Mouse (Mus musculus) liver, adult 2 months (tissue): ENCODE measurements around the gene Arfip1.

Experiments
- CTCF ChIP-seq: fragments of 200-500 bp; IDR thresholded peaks from 2 replicates; pipeline ENCODE4 v1.5.1; 2011; ENCODE audit warnings: low read depth, low read length, control low read depth
- POLR2A ChIP-seq: fragments of 200-500 bp; IDR thresholded peaks from 2 replicates; pipeline ENCODE4 v1.6.1; 2011; ENCODE audit warnings: low read length, control low read depth; ENCODE audit not compliant: insufficient read depth; ENCODE audit errors: extremely low read depth

- TF ChIP-seq CTCF = no peak
- TF ChIP-seq POLR2A = no peak
Observed at GRCm38 (mm10) chr3:84480006-84480897, 102.2 kb downstream of the Arfip1 start, which contains the start of gene Fhdc1.
